Mouse (Mus musculus) frontal cortex, postnatal 36 days (tissue): Measurements from ENCODE around the gene Col27a1.

ENCODE experiments used
- DNase-seq, 2 experiments: peaks; one replicate each; pipeline ENCODE4 v3.0.0; 2022; ENCODE audit warnings: low spot score in 2 of 2

Gene Col27a1

GRCm38 (mm10) chr4:63310247-63310855 lies 96.5 kb downstream of the Col27a1 start:
- no peak for DNase-seq

GRCm38 (mm10) chr4:63311426-63311825 lies 97.6 kb downstream of the Col27a1 start:
- no peak for DNase-seq

- no peak for DNase-seq
These were observed 100.3 kb downstream of the Col27a1 start for GRCm38 (mm10) chr4:63314063-63314462.

GRCm38 (mm10) chr4:63316076-63316746 lies 102.4 kb downstream of the Col27a1 start:
- peak; percentile 26 to 30 for DNase-seq

- DNase-seq, result peak; percentile 33 to 53
These were observed 105.8 kb downstream of the Col27a1 start for GRCm38 (mm10) chr4:63319566-63319965.

- DNase-seq, result peak in 1 of 2 experiments; percentile 9
These were observed 109.5 kb downstream of the Col27a1 start for GRCm38 (mm10) chr4:63323275-63323815.

GRCm38 (mm10) chr4:63333403-63333802 lies 119.6 kb downstream of the Col27a1 start:
- no peak for DNase-seq

- no peak for DNase-seq
These were observed 124.7 kb downstream of the Col27a1 start for GRCm38 (mm10) chr4:63338414-63339076.

GRCm38 (mm10) chr4:63342491-63342890 lies 128.7 kb downstream of the Col27a1 start:
- DNase-seq, result no peak

- DNase-seq, result no peak
These were observed 129.8 kb downstream of the Col27a1 start for GRCm38 (mm10) chr4:63343608-63344007.

- DNase-seq, result no peak
These were observed 130.5 kb downstream of the Col27a1 start, which contains the start of gene Orm1 for GRCm38 (mm10) chr4:63344295-63344694. Orm1 (plus strand) TSS chr4:63344560.

GRCm38 (mm10) chr4:63345261-63345660 lies 131.5 kb downstream of the Col27a1 start:
- DNase-seq, result no peak

- DNase-seq, result no peak
These were observed 132.9 kb downstream of the Col27a1 start for GRCm38 (mm10) chr4:63346659-63347058.

- no peak for DNase-seq
These were observed 134.7 kb downstream of the Col27a1 start for GRCm38 (mm10) chr4:63348524-63348923.

GRCm38 (mm10) chr4:63355877-63356665 lies 142.3 kb downstream of the Col27a1 start, which contains the start of gene Orm3:
Orm3 (plus strand) TSS chr4:63356162.
- DNase-seq, result no peak

- no peak for DNase-seq
These were observed 143.3 kb downstream of the Col27a1 start for GRCm38 (mm10) chr4:63356981-63357570.

GRCm38 (mm10) chr4:63359861-63360260 lies 146.1 kb downstream of the Col27a1 start:
- DNase-seq, result no peak

GRCm38 (mm10) chr4:63362150-63362549 lies 148.3 kb downstream of the Col27a1 start, which contains the start of gene Orm2:
Orm2 (plus strand) TSS chr4:63362449.
- no peak for DNase-seq

GRCm38 (mm10) chr4:63368577-63368976 lies 154.8 kb downstream of the Col27a1 start:
- DNase-seq, result peak; percentile 89 to 95

GRCm38 (mm10) chr4:63370897-63371296 lies 157.1 kb downstream of the Col27a1 start:
- no peak for DNase-seq

GRCm38 (mm10) chr4:63371890-63372289 lies 158.1 kb downstream of the Col27a1 start:
- peak in 1 of 2 experiments; percentile 26 for DNase-seq
